Mouse (Mus musculus): ENCODE measurements around the gene Oat. TPM values are rescaled to one million over a fixed set of nuclear protein-coding genes. Genes with fewer than 3 reads are reported as not detected.

The Oat gene
- total and polyA plus RNA-seq, 3 experiments = 87.6 to 204 (median 104) TPM

- Histone ChIP-seq H3K4me2 (ENCODE audit: insufficient read depth, low read depth, poor library complexity, severe bottlenecking) (no peak overlapping the region), H3K36me3 (replicated peaks in 1 of 2; ENCODE audit: control insufficient read depth in 1 of 2, insufficient read depth in 1 of 2, low read length in 1 of 2) (peaks cover 62 to 83% of the 10 kb centered on the region in 2 experiments), H3K79me2 (replicated peaks; ENCODE audit: control insufficient read depth, extremely low read depth, insufficient read depth, poor library complexity, severe bottlenecking) (no peaks in the 10 kb centered on the region), H3K27me3 (replicated peaks) (no peaks in the 10 kb centered on the region), H3K9ac (ENCODE audit: insufficient read depth, low read depth) (no peak overlapping the region), H3K4me1 (ENCODE audit: control insufficient read depth in 1 of 2, insufficient read depth in 2 of 2) (no peaks in the 10 kb centered on the region), H3K9me3 (replicated peaks; ENCODE audit: low read length) (no peaks in the 10 kb centered on the region), H3K27ac (ENCODE audit: insufficient read depth, low read depth) (no peak overlapping the region), H3K4me3 (replicated peaks in 1 of 3; ENCODE audit: low read depth in 2 of 3, low read length in 2 of 3, poor library complexity in 1 of 3) (no peak overlapping the region)
- TF ChIP-seq MEF2A (IDR thresholded peaks at IDR 0.05; ENCODE audit: borderline replicate concordance, low read depth, low read length) = no peak
- TF ChIP-seq NRF1 (IDR thresholded peaks at IDR 0.05; ENCODE audit: low read depth, low read length) = no peak
- TF ChIP-seq NELFE (IDR thresholded peaks at IDR 0.05; ENCODE audit: low read depth, low read length) = no peak
- no peak for TF ChIP-seq MXI1 (IDR thresholded peaks at IDR 0.05; ENCODE audit: low read depth, low read length)
- TF ChIP-seq RAD21 (IDR thresholded peaks at IDR 0.05; ENCODE audit: low read depth, low read length) = no peak
- no peak for TF ChIP-seq MAX (IDR thresholded peaks at IDR 0.05; ENCODE audit: low read length)
- TF ChIP-seq ELF1 (IDR thresholded peaks at IDR 0.05; ENCODE audit: low read depth, low read length) = no peak
- no peak for TF ChIP-seq TCF12 (IDR thresholded peaks at IDR 0.05; ENCODE audit: low read depth, low read length)
- TF ChIP-seq EP300 (IDR thresholded peaks at IDR 0.05; ENCODE audit: low read length) = no peak
- dilution Hi-C loops (cut with MboI; ENCODE audit: extremely low pct_ligation_motif_present, extremely low pct_unique_long_range_greater_than_20kb, low sequenced_read_pairs) (no loop called here), in situ Hi-C loops (cut with MboI; ENCODE audit: low pct_ligation_motif_present, low pct_unique_long_range_greater_than_20kb, low sequenced_read_pairs) (no loop called here)
- no peak for DNase-seq (ENCODE audit: extremely low read depth)
Measured at GRCm38 (mm10) chr7:132559138-132559766, 16.9 kb downstream of the Oat start.

GRCm38 (mm10) chr7:132558141-132558736 lies 18.0 kb downstream of the Oat start:
- dilution Hi-C loops (cut with MboI; ENCODE audit: extremely low pct_ligation_motif_present, extremely low pct_unique_long_range_greater_than_20kb, low sequenced_read_pairs) = no loop called here
- no peak overlapping the region for H3K27ac ChIP-seq (ENCODE audit: insufficient read depth, low read depth)

More at GRCm38 (mm10) chr7:132558141-132558736, 18.0 kb downstream of the Oat start:
- no peak for DNase-seq (ENCODE audit: extremely low read depth)
- no peak overlapping the region for H3K4me3 ChIP-seq (replicated peaks in 1 of 3; ENCODE audit: low read depth in 2 of 3, low read length in 2 of 3, poor library complexity in 1 of 3)
- H3K36me3 ChIP-seq (replicated peaks in 1 of 2; ENCODE audit: control insufficient read depth in 1 of 2, insufficient read depth in 1 of 2, low read length in 1 of 2) = peaks cover 53 to 72% of the 10 kb centered on the region in 2 experiments
- H3K4me2 ChIP-seq (ENCODE audit: insufficient read depth, low read depth, poor library complexity, severe bottlenecking) = no peak overlapping the region
- no peaks in the 10 kb centered on the region for H3K27me3 ChIP-seq (replicated peaks)
- no peak overlapping the region for H3K9ac ChIP-seq (ENCODE audit: insufficient read depth, low read depth)
- TF ChIP-seq SIN3A (IDR thresholded peaks at IDR 0.05; ENCODE audit: low read length) (no peak), POLR2AphosphoS2 (IDR thresholded peaks at IDR 0.05; ENCODE audit: low read depth, low read length) (no peak), HCFC1 (IDR thresholded peaks at IDR 0.05; ENCODE audit: low read depth, low read length) (no peak), NELFE (IDR thresholded peaks at IDR 0.05; ENCODE audit: low read depth, low read length) (no peak), USF1 (IDR thresholded peaks at IDR 0.05; ENCODE audit: low read depth, low read length) (no peak), NRF1 (IDR thresholded peaks at IDR 0.05; ENCODE audit: low read depth, low read length) (no peak), ZNF384 (IDR thresholded peaks at IDR 0.05; ENCODE audit: low read depth, low read length) (no peak), IRF4 (IDR thresholded peaks at IDR 0.05; ENCODE audit: low read depth, low read length) (no peak), POLR2A (IDR thresholded peaks at IDR 0.05; ENCODE audit: low read depth, low read length) (no peak), BHLHE40 (IDR thresholded peaks at IDR 0.05; ENCODE audit: low read depth, low read length) (no peak)
- H3K4me1 ChIP-seq (ENCODE audit: control insufficient read depth in 1 of 2, insufficient read depth in 2 of 2) = no peaks in the 10 kb centered on the region
- H3K9me3 ChIP-seq (replicated peaks; ENCODE audit: low read length) = no peaks in the 10 kb centered on the region
- no peaks in the 10 kb centered on the region for H3K79me2 ChIP-seq (replicated peaks; ENCODE audit: control insufficient read depth, extremely low read depth, insufficient read depth, poor library complexity, severe bottlenecking)
- in situ Hi-C loops (cut with MboI; ENCODE audit: low pct_ligation_motif_present, low pct_unique_long_range_greater_than_20kb, low sequenced_read_pairs) = no loop called here
